Mouse (Mus musculus): ENCODE results near the gene Phb2. TPM values are rescaled to one million over a fixed set of nuclear protein-coding genes. Genes with fewer than 3 reads are reported as not detected.

Phb2 gene
- polyA plus RNA-seq, 1 experiment from 2014 or later = 286 TPM

- no peak overlapping the region for H3K4me2 ChIP-seq (ENCODE audit: low read depth, low read length)
- WGBS = 82% methylated on average over 8 of the region's 8 CpGs
- ATAC-seq (ENCODE audit: low read depth) (no peak), DNase-seq (ENCODE audit: low spot score) (no peak)
- no peak overlapping the region for H3K27ac ChIP-seq (replicated peaks; ENCODE audit: low read depth, low read length)
- H3K27me3 ChIP-seq (replicated peaks; ENCODE audit: control insufficient read depth, insufficient read depth, low read length) = no peaks in the 10 kb centered on the region
- no peaks in the 10 kb centered on the region for H3K9me3 ChIP-seq (ENCODE audit: control insufficient read depth, low read length)
- H3K4me3 ChIP-seq (ENCODE audit: low read depth, low read length) = no peak overlapping the region
- no peak overlapping the region for H3K9ac ChIP-seq (ENCODE audit: low read depth, low read length)
- H3K36me3 ChIP-seq (ENCODE audit: control insufficient read depth, insufficient read depth, low read length) = peaks cover 54% of the 10 kb centered on the region
- peaks cover 21% of the 10 kb centered on the region for H3K4me1 ChIP-seq (ENCODE audit: control insufficient read depth, insufficient read depth, low read length)
Measured at GRCm38 (mm10) chr6:124743647-124744046, 31.5 kb downstream of the Phb2 start.

GRCm38 (mm10) chr6:124744755-124745321 is 32.7 kb downstream of the Phb2 start:
- Histone ChIP-seq H3K9ac (ENCODE audit: low read depth, low read length) (peak overlapping the region; percentile 20; the same call in 1 of the 2 replicates), H3K9me3 (ENCODE audit: control insufficient read depth, low read length) (no peaks in the 10 kb centered on the region), H3K27me3 (replicated peaks; ENCODE audit: control insufficient read depth, insufficient read depth, low read length) (no peaks in the 10 kb centered on the region), H3K4me3 (ENCODE audit: low read depth, low read length) (peak overlapping the region; percentile 54), H3K4me1 (ENCODE audit: control insufficient read depth, insufficient read depth, low read length) (peaks cover 13% of the 10 kb centered on the region), H3K36me3 (ENCODE audit: control insufficient read depth, insufficient read depth, low read length) (peaks cover 66% of the 10 kb centered on the region), H3K27ac (replicated peaks; ENCODE audit: low read depth, low read length) (peak overlapping the region; percentile 53), H3K4me2 (ENCODE audit: low read depth, low read length) (peak overlapping the region; percentile 96)
- ATAC-seq (ENCODE audit: low read depth) (no peak), DNase-seq (ENCODE audit: low spot score) (no peak)
- WGBS = 71% methylated on average over 25 of the region's 26 CpGs

- peak overlapping the region; percentile 80 for H3K9ac ChIP-seq (ENCODE audit: low read depth, low read length)
- H3K4me2 ChIP-seq (ENCODE audit: low read depth, low read length) = peak overlapping the region; percentile 96
- H3K36me3 ChIP-seq (ENCODE audit: control insufficient read depth, insufficient read depth, low read length) = peaks cover 69% of the 10 kb centered on the region
- H3K4me1 ChIP-seq (ENCODE audit: control insufficient read depth, insufficient read depth, low read length) = peaks cover 10% of the 10 kb centered on the region; the same call in 1 of the 2 replicates
- H3K9me3 ChIP-seq (ENCODE audit: control insufficient read depth, low read length) = no peaks in the 10 kb centered on the region
- peak; percentile 85 for ATAC-seq (ENCODE audit: low read depth)
- 1% methylated on average over 63 of the region's 85 CpGs for WGBS
- H3K4me3 ChIP-seq (ENCODE audit: low read depth, low read length) = peak overlapping the region; percentile 54
- H3K27me3 ChIP-seq (replicated peaks; ENCODE audit: control insufficient read depth, insufficient read depth, low read length) = no peaks in the 10 kb centered on the region
- H3K27ac ChIP-seq (replicated peaks; ENCODE audit: low read depth, low read length) = peak overlapping the region; percentile 89
- DNase-seq (ENCODE audit: low spot score) = peak; percentile 97
Measured at GRCm38 (mm10) chr6:124745490-124746295, 33.6 kb downstream of the Phb2 start.

GRCm38 (mm10) chr6:124746296-124746605 is 34.1 kb downstream of the Phb2 start:
- ATAC-seq (ENCODE audit: low read depth) = peak; percentile 4; the same call in 1 of the 2 replicates

GRCm38 (mm10) chr6:124746654-124747632 is 34.8 kb downstream of the Phb2 start:
- peaks cover 10% of the 10 kb centered on the region; the same call in 1 of the 2 replicates for H3K4me1 ChIP-seq (ENCODE audit: control insufficient read depth, insufficient read depth, low read length)
- peak overlapping the region; percentile 54 for H3K4me3 ChIP-seq (ENCODE audit: low read depth, low read length)
- H3K4me2 ChIP-seq (ENCODE audit: low read depth, low read length) = peak overlapping the region; percentile 96
- peak overlapping the region; percentile 80; the same call in 1 of the 2 replicates for H3K9ac ChIP-seq (ENCODE audit: low read depth, low read length)
- peaks cover 77% of the 10 kb centered on the region for H3K36me3 ChIP-seq (ENCODE audit: control insufficient read depth, insufficient read depth, low read length)
- no peaks in the 10 kb centered on the region for H3K27me3 ChIP-seq (replicated peaks; ENCODE audit: control insufficient read depth, insufficient read depth, low read length)
- WGBS = 88% methylated on average over 7 of the region's 7 CpGs
- no peaks in the 10 kb centered on the region for H3K9me3 ChIP-seq (ENCODE audit: control insufficient read depth, low read length)
- ATAC-seq (ENCODE audit: low read depth) (peak; percentile 7; the same call in 1 of the 2 replicates), DNase-seq (ENCODE audit: low spot score) (no peak)
- H3K27ac ChIP-seq (replicated peaks; ENCODE audit: low read depth, low read length) = no peak overlapping the region; the same call in 1 of the 2 replicates

More at GRCm38 (mm10) chr6:124746296-124746605, 34.1 kb downstream of the Phb2 start:
- Histone ChIP-seq H3K4me1 (ENCODE audit: control insufficient read depth, insufficient read depth, low read length) (peaks cover 10% of the 10 kb centered on the region; the same call in 1 of the 2 replicates), H3K9ac (ENCODE audit: low read depth, low read length) (peak overlapping the region; percentile 80), H3K36me3 (ENCODE audit: control insufficient read depth, insufficient read depth, low read length) (peaks cover 75% of the 10 kb centered on the region), H3K4me2 (ENCODE audit: low read depth, low read length) (peak overlapping the region; percentile 96), H3K27me3 (replicated peaks; ENCODE audit: control insufficient read depth, insufficient read depth, low read length) (no peaks in the 10 kb centered on the region), H3K27ac (replicated peaks; ENCODE audit: low read depth, low read length) (peak overlapping the region; percentile 89), H3K9me3 (ENCODE audit: control insufficient read depth, low read length) (no peaks in the 10 kb centered on the region), H3K4me3 (ENCODE audit: low read depth, low read length) (peak overlapping the region; percentile 54)
- peak; percentile 23 for DNase-seq (ENCODE audit: low spot score)
- 22% methylated on average over 8 of the region's 8 CpGs for WGBS

- H3K27me3 ChIP-seq (replicated peaks; ENCODE audit: control insufficient read depth, insufficient read depth, low read length) = no peaks in the 10 kb centered on the region
- WGBS = 85% methylated on average over 8 of the region's 8 CpGs
- H3K9me3 ChIP-seq (ENCODE audit: control insufficient read depth, low read length) = no peaks in the 10 kb centered on the region
- peaks cover 22% of the 10 kb centered on the region for H3K4me1 ChIP-seq (ENCODE audit: control insufficient read depth, insufficient read depth, low read length)
- H3K36me3 ChIP-seq (ENCODE audit: control insufficient read depth, insufficient read depth, low read length) = peaks cover 56% of the 10 kb centered on the region
- no peak overlapping the region for H3K4me3 ChIP-seq (ENCODE audit: low read depth, low read length)
- no peak overlapping the region for H3K27ac ChIP-seq (replicated peaks; ENCODE audit: low read depth, low read length)
- DNase-seq (ENCODE audit: low spot score) (no peak), ATAC-seq (ENCODE audit: low read depth) (no peak)
- no peak overlapping the region for H3K9ac ChIP-seq (ENCODE audit: low read depth, low read length)
- no peak overlapping the region for H3K4me2 ChIP-seq (ENCODE audit: low read depth, low read length)
Measured at GRCm38 (mm10) chr6:124750405-124750804, 38.3 kb downstream of the Phb2 start.

GRCm38 (mm10) chr6:124753861-124754260 is 41.7 kb downstream of the Phb2 start:
- DNase-seq (ENCODE audit: low spot score) (no peak), ATAC-seq (ENCODE audit: low read depth) (no peak)
- Histone ChIP-seq H3K9me3 (ENCODE audit: control insufficient read depth, low read length) (no peaks in the 10 kb centered on the region), H3K4me2 (ENCODE audit: low read depth, low read length) (no peak overlapping the region), H3K9ac (ENCODE audit: low read depth, low read length) (no peak overlapping the region), H3K36me3 (ENCODE audit: control insufficient read depth, insufficient read depth, low read length) (peaks cover 31% of the 10 kb centered on the region), H3K4me3 (ENCODE audit: low read depth, low read length) (no peak overlapping the region), H3K4me1 (ENCODE audit: control insufficient read depth, insufficient read depth, low read length) (peaks cover 30% of the 10 kb centered on the region), H3K27me3 (replicated peaks; ENCODE audit: control insufficient read depth, insufficient read depth, low read length) (no peaks in the 10 kb centered on the region), H3K27ac (replicated peaks; ENCODE audit: low read depth, low read length) (no peak overlapping the region)
- WGBS = 89% methylated on average over 2 of the region's 2 CpGs

- Histone ChIP-seq H3K27ac (replicated peaks; ENCODE audit: low read depth, low read length) (peak overlapping the region; percentile 98), H3K4me1 (ENCODE audit: control insufficient read depth, insufficient read depth, low read length) (peaks cover 34% of the 10 kb centered on the region), H3K4me2 (ENCODE audit: low read depth, low read length) (peak overlapping the region; percentile 73), H3K4me3 (ENCODE audit: low read depth, low read length) (peak overlapping the region; percentile 79), H3K36me3 (ENCODE audit: control insufficient read depth, insufficient read depth, low read length) (peaks cover 17% of the 10 kb centered on the region; the same call in 1 of the 2 replicates), H3K9ac (ENCODE audit: low read depth, low read length) (peak overlapping the region; percentile 98), H3K27me3 (replicated peaks; ENCODE audit: control insufficient read depth, insufficient read depth, low read length) (no peaks in the 10 kb centered on the region), H3K9me3 (ENCODE audit: control insufficient read depth, low read length) (no peaks in the 10 kb centered on the region)
- DNase-seq (ENCODE audit: low spot score) (no peak), ATAC-seq (ENCODE audit: low read depth) (no peak)
- 0% methylated on average over 3 of the region's 3 CpGs for WGBS
Measured at GRCm38 (mm10) chr6:124755306-124755705, 43.2 kb downstream of the Phb2 start.

Data from embryonic facial prominence, embryonic 14.5 days (tissue).